Comparison of ENCODE assay signal across 21 mouse cellular contexts in the genomic region with DNA sequence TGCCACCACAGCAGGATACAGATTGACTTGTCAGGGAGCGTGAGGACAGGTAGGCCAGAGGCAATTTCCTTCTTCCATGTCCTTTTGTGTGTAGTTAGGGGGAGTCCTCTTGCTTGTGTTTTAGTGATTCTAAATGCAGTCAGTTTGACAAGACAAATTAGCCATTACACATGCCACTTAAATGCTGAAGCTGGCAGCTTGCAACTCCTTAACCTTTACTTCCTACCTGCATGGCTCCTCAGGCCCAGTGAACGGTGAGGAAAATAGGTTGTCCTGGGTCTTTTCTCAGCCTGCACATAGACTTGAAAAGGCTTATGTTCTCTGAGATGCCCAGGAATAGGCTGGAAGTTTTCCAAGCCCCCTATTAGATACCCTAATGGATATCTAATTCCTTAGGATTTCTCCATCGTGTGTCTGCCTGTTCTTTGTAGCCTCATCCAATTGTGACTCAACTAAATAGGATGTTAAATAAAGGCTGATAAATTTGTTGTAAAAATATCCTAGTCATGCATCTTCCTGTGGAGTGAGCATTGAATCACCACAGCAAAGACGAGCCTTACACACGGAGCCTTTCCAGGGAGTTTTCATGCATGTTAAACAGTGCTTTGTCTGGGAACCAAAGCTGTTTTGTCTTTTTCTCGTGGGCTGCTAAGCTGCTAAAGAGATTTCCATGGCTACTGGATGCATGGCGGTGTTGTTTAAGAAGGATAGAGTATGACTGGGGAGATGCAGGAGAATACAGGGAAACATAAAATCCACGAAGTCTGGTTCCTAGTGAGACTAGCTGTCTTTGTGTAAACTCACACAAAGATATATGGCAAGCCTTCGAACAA. TPM values are rescaled to one million over a fixed set of nuclear protein-coding genes. Genes with fewer than 3 reads are reported as not detected.
DNase-seq lines count a peak whose midpoint lies in the region; ATAC-seq and TF ChIP-seq lines count a peak whose summit lies in the region.
"Had no signal": no experiment of that assay in that cellular context is flagged by ENCODE, and none has a peak within 500 bp of the region (broad histone marks: within the 10 kb centered on the region; RNA-seq: fewer than 3 reads in every experiment).

No protein-coding gene starts in this region.

- no peaks in the 10 kb centered on the region for H3K27me3 ChIP-seq in forebrain, embryonic 12.5 days
- H3K27me3 ChIP-seq in hindbrain, embryonic 13.5 days = no peaks in the 10 kb centered on the region
- H3K27me3 ChIP-seq in midbrain, embryonic 13.5 days = peaks cover 62% of the 10 kb centered on the region
- no peaks in the 10 kb centered on the region for H3K27me3 ChIP-seq in intestine, postnatal 0 days (replicated peaks; ENCODE audit: control insufficient read depth, insufficient read depth, low read length)
- H3K27me3 ChIP-seq: embryonic facial prominence, embryonic 15.5 days; limb, embryonic 12.5 days had no signal

- peak; percentile 90 for DNase-seq in brain, embryonic 14.5 days (ENCODE audit: low read depth)
- DNase-seq in lung, adult 18-20 months = no peak
- no peak for DNase-seq in lung, postnatal 36 days
- no peak for DNase-seq in c-Kit-positive CD71-positive TER-119-positive erythroid progenitor cells, embryonic 14.5 days (ENCODE audit: low spot score)
- DNase-seq: cerebellum, postnatal 25 days; gastrocnemius, postnatal 14 days; heart, postnatal 36 days; kidney, adult 18-20 months; kidney, postnatal 36 days; lung, postnatal 10 days; spleen, adult 18-20 months; thymus, postnatal 4 days had no signal

- H3K4me3 ChIP-seq in forebrain, embryonic 12.5 days (replicated peaks) = no peak overlapping the region
- no peak overlapping the region for H3K4me3 ChIP-seq in hindbrain, embryonic 13.5 days
- no peak overlapping the region for H3K4me3 ChIP-seq in midbrain, embryonic 13.5 days (replicated peaks)
- H3K4me3 ChIP-seq in intestine, postnatal 0 days (ENCODE audit: low read depth, low read length) = no peak overlapping the region
- H3K4me3 ChIP-seq: embryonic facial prominence, embryonic 15.5 days; limb, embryonic 12.5 days had no signal

- H3K36me3 ChIP-seq in forebrain, embryonic 12.5 days (replicated peaks) = no peaks in the 10 kb centered on the region
- H3K36me3 ChIP-seq in hindbrain, embryonic 13.5 days = no peaks in the 10 kb centered on the region
- H3K36me3 ChIP-seq in midbrain, embryonic 13.5 days = no peaks in the 10 kb centered on the region
- H3K36me3 ChIP-seq in intestine, postnatal 0 days (ENCODE audit: control insufficient read depth, insufficient read depth) = no peaks in the 10 kb centered on the region
- H3K36me3 ChIP-seq: embryonic facial prominence, embryonic 15.5 days; limb, embryonic 12.5 days had no signal

- H3K27ac ChIP-seq in forebrain, embryonic 12.5 days = peak overlapping the region; percentile 51
- H3K27ac ChIP-seq in hindbrain, embryonic 13.5 days = peak overlapping the region; percentile 42
- H3K27ac ChIP-seq in midbrain, embryonic 13.5 days = peak overlapping the region; percentile 44
- H3K27ac ChIP-seq in intestine, postnatal 0 days (ENCODE audit: low read depth, low read length) = no peak overlapping the region
- H3K27ac ChIP-seq: embryonic facial prominence, embryonic 15.5 days; limb, embryonic 12.5 days; liver, embryonic 14.5 days had no signal

- H3K4me1 ChIP-seq in forebrain, embryonic 12.5 days = peaks cover 16% of the 10 kb centered on the region
- H3K4me1 ChIP-seq in hindbrain, embryonic 13.5 days (replicated peaks) = peaks cover 9% of the 10 kb centered on the region
- H3K4me1 ChIP-seq in midbrain, embryonic 13.5 days (replicated peaks) = peaks cover 17% of the 10 kb centered on the region
- H3K4me1 ChIP-seq in intestine, postnatal 0 days (replicated peaks; ENCODE audit: control insufficient read depth, insufficient read depth, low read length) = no peaks in the 10 kb centered on the region
- H3K4me1 ChIP-seq: embryonic facial prominence, embryonic 15.5 days; limb, embryonic 12.5 days had no signal

- no peak overlapping the region for H3K9ac ChIP-seq in forebrain, embryonic 12.5 days
- no peak overlapping the region for H3K9ac ChIP-seq in hindbrain, embryonic 13.5 days
- no peak overlapping the region for H3K9ac ChIP-seq in midbrain, embryonic 13.5 days (replicated peaks)
- H3K9ac ChIP-seq in intestine, postnatal 0 days (ENCODE audit: low read depth, low read length) = no peak overlapping the region
- H3K9ac ChIP-seq: embryonic facial prominence, embryonic 15.5 days; limb, embryonic 12.5 days; liver, embryonic 14.5 days had no signal

- no peak for TF ChIP-seq POLR2A in brain, embryonic 14.5 days (IDR thresholded peaks at IDR 0.05; ENCODE audit: borderline replicate concordance, extremely low read depth, insufficient read depth, insufficient read length, poor library complexity, severe bottlenecking)

- no peaks in the 10 kb centered on the region for H3K9me3 ChIP-seq in forebrain, embryonic 12.5 days
- no peaks in the 10 kb centered on the region for H3K9me3 ChIP-seq in hindbrain, embryonic 13.5 days
- H3K9me3 ChIP-seq in midbrain, embryonic 13.5 days = no peaks in the 10 kb centered on the region
- no peaks in the 10 kb centered on the region for H3K9me3 ChIP-seq in intestine, postnatal 0 days (ENCODE audit: control insufficient read depth)
- H3K9me3 ChIP-seq: embryonic facial prominence, embryonic 15.5 days; limb, embryonic 12.5 days had no signal

- no peak for TF ChIP-seq CTCF in brain, embryonic 14.5 days (IDR thresholded peaks at IDR 0.05; ENCODE audit: borderline replicate concordance, extremely low read depth, insufficient read depth, insufficient read length)
- no peak for TF ChIP-seq CTCF in intestine, postnatal 0 days (IDR thresholded peaks at IDR 0.05; ENCODE audit: low read depth)

- ATAC-seq in forebrain, embryonic 12.5 days (ENCODE audit: low FRiP score) = 0 out of 2 replicates have a peak, but pooled peaks have one; percentile 58
- peak; percentile 52; the same call in 1 of the 2 replicates for ATAC-seq in hindbrain, embryonic 13.5 days (ENCODE audit: low FRiP score)
- peak; percentile 75 for ATAC-seq in midbrain, embryonic 13.5 days
- ATAC-seq in intestine, postnatal 0 days = no peak
- ATAC-seq: activated CD4-positive, CD25-positive, alpha-beta regulatory T cell, adult 4 months had no signal

- 18% methylated on average over 9 of the region's 9 CpGs for WGBS in forebrain, embryonic 12.5 days
- WGBS in hindbrain, embryonic 13.5 days = 19% methylated on average over 9 of the region's 9 CpGs
- 11% methylated on average over 9 of the region's 9 CpGs for WGBS in midbrain, embryonic 13.5 days
- 81% methylated on average over 9 of the region's 9 CpGs for WGBS in intestine, postnatal 0 days

- no peak overlapping the region for H3K4me2 ChIP-seq in forebrain, embryonic 12.5 days
- H3K4me2 ChIP-seq in hindbrain, embryonic 13.5 days = no peak overlapping the region
- no peak overlapping the region for H3K4me2 ChIP-seq in midbrain, embryonic 13.5 days (replicated peaks)
- no peak overlapping the region for H3K4me2 ChIP-seq in intestine, postnatal 0 days (replicated peaks; ENCODE audit: low read depth)
- H3K4me2 ChIP-seq: embryonic facial prominence, embryonic 15.5 days; heart, embryonic 11.5 days; limb, embryonic 12.5 days had no signal

RNA-seq across cellular contexts. Expression of a gene that starts 57.5 kb away (rescaled TPM):
- polyA plus RNA-seq in brain, embryonic 14.5 days (2012; rRNA removed) = 3.3 and 3.5 TPM in 2 replicates
- 9.3 and 11.1 TPM in 2 replicates for polyA plus RNA-seq in forebrain, embryonic 12.5 days (2016; fragmentation: Nextera tagmentation; extraction: Ambion mirVana)
- 4.3 and 4.4 TPM in 2 replicates for polyA plus RNA-seq in hindbrain, embryonic 13.5 days (2015; fragmentation: Nextera tagmentation; extraction: Ambion mirVana)
- polyA plus RNA-seq in midbrain, embryonic 13.5 days (2015; fragmentation: Nextera tagmentation; extraction: Ambion mirVana) = 4.9 TPM in 2 replicates
- polyA plus RNA-seq in intestine, postnatal 0 days (2015; fragmentation: Nextera tagmentation; extraction: Ambion mirVana) = 1.4 and 1.6 TPM in 2 replicates
